Mouse (Mus musculus): Measurements from ENCODE around the gene Gm20458. TPM values are rescaled to one million over a fixed set of nuclear protein-coding genes. Genes with fewer than 3 reads are reported as not detected.

The Gm20458 gene
- polyA plus RNA-seq, 1 experiment from 2014 or later = 3.2 TPM

- DNase-seq (ENCODE audit: low spot score) (no peak), ATAC-seq (replicated peaks; ENCODE audit: low FRiP score) (0 out of 2 replicates have a peak, but pooled peaks have one; percentile 17)
- H3K9ac ChIP-seq (ENCODE audit: low read length) = peak within 1 kb of the TSS; percentile 73
- peaks cover 9% of the 10 kb centered on the region for H3K4me1 ChIP-seq (replicated peaks; ENCODE audit: control insufficient read depth, insufficient read depth, low read length)
- H3K27ac ChIP-seq (ENCODE audit: low read depth, low read length) = no peak within 1 kb of the TSS
- 6% methylated on average over 18 of the region's 18 CpGs for WGBS
- H3K4me2 ChIP-seq (ENCODE audit: low read depth, low read length, severe bottlenecking) = peak within 1 kb of the TSS; percentile 90
- no peaks in the 10 kb centered on the region for H3K9me3 ChIP-seq (ENCODE audit: control insufficient read depth, low read length)
- H3K36me3 ChIP-seq (ENCODE audit: control insufficient read depth, insufficient read depth, low read length) = no peaks in the 10 kb centered on the region
- H3K4me3 ChIP-seq (ENCODE audit: low read depth, low read length) = peak within 1 kb of the TSS; percentile 56
- H3K27me3 ChIP-seq (ENCODE audit: control insufficient read depth, insufficient read depth, low read length) = peaks cover 5% of the 10 kb centered on the region; the same call in 1 of the 2 replicates
Observed at GRCm38 (mm10) chr2:164443460-164444000, 17.2 kb upstream of the Gm20458 start, which contains the start of gene Sdc4. Gene Sdc4 (minus strand): TSS chr2:164443887.

GRCm38 (mm10) chr2:164444701-164445100 lies 16.1 kb upstream of the Gm20458 start:
- DNase-seq (ENCODE audit: low spot score) (no peak), ATAC-seq (replicated peaks; ENCODE audit: low FRiP score) (no peak)
- no peaks in the 10 kb centered on the region for H3K9me3 ChIP-seq (ENCODE audit: control insufficient read depth, low read length)
- no peak overlapping the region for H3K4me3 ChIP-seq (ENCODE audit: low read depth, low read length)
- 86% methylated on average over 2 of the region's 2 CpGs for WGBS
- H3K27me3 ChIP-seq (ENCODE audit: control insufficient read depth, insufficient read depth, low read length) = peaks cover 5% of the 10 kb centered on the region; the same call in 1 of the 2 replicates
- H3K9ac ChIP-seq (ENCODE audit: low read length) = no peak overlapping the region
- peaks cover 9% of the 10 kb centered on the region for H3K4me1 ChIP-seq (replicated peaks; ENCODE audit: control insufficient read depth, insufficient read depth, low read length)
- no peaks in the 10 kb centered on the region for H3K36me3 ChIP-seq (ENCODE audit: control insufficient read depth, insufficient read depth, low read length)
- H3K4me2 ChIP-seq (ENCODE audit: low read depth, low read length, severe bottlenecking) = no peak overlapping the region
- H3K27ac ChIP-seq (ENCODE audit: low read depth, low read length) = no peak overlapping the region

- Histone ChIP-seq H3K27me3 (ENCODE audit: control insufficient read depth, insufficient read depth, low read length) (peaks cover 5% of the 10 kb centered on the region; the same call in 1 of the 2 replicates), H3K4me3 (ENCODE audit: low read depth, low read length) (no peak overlapping the region), H3K4me1 (replicated peaks; ENCODE audit: control insufficient read depth, insufficient read depth, low read length) (peaks cover 9% of the 10 kb centered on the region), H3K27ac (ENCODE audit: low read depth, low read length) (no peak overlapping the region), H3K9me3 (ENCODE audit: control insufficient read depth, low read length) (no peaks in the 10 kb centered on the region), H3K36me3 (ENCODE audit: control insufficient read depth, insufficient read depth, low read length) (no peaks in the 10 kb centered on the region), H3K9ac (ENCODE audit: low read length) (no peak overlapping the region), H3K4me2 (ENCODE audit: low read depth, low read length, severe bottlenecking) (no peak overlapping the region)
- no peak for ATAC-seq (replicated peaks; ENCODE audit: low FRiP score)
- WGBS = 77% methylated on average over 3 of the region's 3 CpGs
- no peak for DNase-seq (ENCODE audit: low spot score)
Observed at GRCm38 (mm10) chr2:164445399-164446085, 15.2 kb upstream of the Gm20458 start.

GRCm38 (mm10) chr2:164446086-164446469 lies 14.7 kb upstream of the Gm20458 start:
- WGBS = 79% methylated on average over 3 of the region's 3 CpGs
- DNase-seq (ENCODE audit: low spot score) (no peak), ATAC-seq (replicated peaks; ENCODE audit: low FRiP score) (no peak)
- H3K9me3 ChIP-seq (ENCODE audit: control insufficient read depth, low read length) = no peaks in the 10 kb centered on the region
- no peak overlapping the region for H3K9ac ChIP-seq (ENCODE audit: low read length)
- no peak overlapping the region for H3K27ac ChIP-seq (ENCODE audit: low read depth, low read length)
- H3K4me2 ChIP-seq (ENCODE audit: low read depth, low read length, severe bottlenecking) = no peak overlapping the region
- H3K36me3 ChIP-seq (ENCODE audit: control insufficient read depth, insufficient read depth, low read length) = no peaks in the 10 kb centered on the region
- peaks cover 9% of the 10 kb centered on the region for H3K4me1 ChIP-seq (replicated peaks; ENCODE audit: control insufficient read depth, insufficient read depth, low read length)
- H3K27me3 ChIP-seq (ENCODE audit: control insufficient read depth, insufficient read depth, low read length) = peaks cover 4% of the 10 kb centered on the region; the same call in 1 of the 2 replicates
- no peak overlapping the region for H3K4me3 ChIP-seq (ENCODE audit: low read depth, low read length)

GRCm38 (mm10) chr2:164448140-164448539 lies 12.6 kb upstream of the Gm20458 start:
- no peak for DNase-seq (ENCODE audit: low spot score)
- H3K36me3 ChIP-seq (ENCODE audit: control insufficient read depth, insufficient read depth, low read length) = no peaks in the 10 kb centered on the region
- H3K27ac ChIP-seq (ENCODE audit: low read depth, low read length) = no peak overlapping the region
- ATAC-seq (replicated peaks; ENCODE audit: low FRiP score) = no peak
- H3K4me3 ChIP-seq (ENCODE audit: low read depth, low read length) = no peak overlapping the region
- H3K9ac ChIP-seq (ENCODE audit: low read length) = no peak overlapping the region
- peaks cover 6% of the 10 kb centered on the region for H3K4me1 ChIP-seq (replicated peaks; ENCODE audit: control insufficient read depth, insufficient read depth, low read length)
- peaks cover 2% of the 10 kb centered on the region; the same call in 1 of the 2 replicates for H3K27me3 ChIP-seq (ENCODE audit: control insufficient read depth, insufficient read depth, low read length)
- no peak overlapping the region for H3K4me2 ChIP-seq (ENCODE audit: low read depth, low read length, severe bottlenecking)
- no peaks in the 10 kb centered on the region for H3K9me3 ChIP-seq (ENCODE audit: control insufficient read depth, low read length)
- 95% methylated on average over 1 of the region's 1 CpGs for WGBS

GRCm38 (mm10) chr2:164448921-164449320 lies 11.8 kb upstream of the Gm20458 start:
- Histone ChIP-seq H3K9me3 (ENCODE audit: control insufficient read depth, low read length) (no peaks in the 10 kb centered on the region), H3K36me3 (ENCODE audit: control insufficient read depth, insufficient read depth, low read length) (no peaks in the 10 kb centered on the region), H3K4me3 (ENCODE audit: low read depth, low read length) (no peak overlapping the region), H3K27me3 (ENCODE audit: control insufficient read depth, insufficient read depth, low read length) (no peaks in the 10 kb centered on the region), H3K4me1 (replicated peaks; ENCODE audit: control insufficient read depth, insufficient read depth, low read length) (no peaks in the 10 kb centered on the region), H3K9ac (ENCODE audit: low read length) (no peak overlapping the region), H3K27ac (ENCODE audit: low read depth, low read length) (no peak overlapping the region), H3K4me2 (ENCODE audit: low read depth, low read length, severe bottlenecking) (no peak overlapping the region)
- ATAC-seq (replicated peaks; ENCODE audit: low FRiP score) = no peak
- DNase-seq (ENCODE audit: low spot score) = no peak
- 88% methylated on average over 5 of the region's 5 CpGs for WGBS

- 88% methylated on average over 14 of the region's 14 CpGs for WGBS
- Histone ChIP-seq H3K4me3 (ENCODE audit: low read depth, low read length) (no peak overlapping the region), H3K4me1 (replicated peaks; ENCODE audit: control insufficient read depth, insufficient read depth, low read length) (no peaks in the 10 kb centered on the region), H3K9me3 (ENCODE audit: control insufficient read depth, low read length) (no peaks in the 10 kb centered on the region), H3K27ac (ENCODE audit: low read depth, low read length) (no peak overlapping the region), H3K36me3 (ENCODE audit: control insufficient read depth, insufficient read depth, low read length) (no peaks in the 10 kb centered on the region), H3K27me3 (ENCODE audit: control insufficient read depth, insufficient read depth, low read length) (no peaks in the 10 kb centered on the region), H3K9ac (ENCODE audit: low read length) (no peak overlapping the region), H3K4me2 (ENCODE audit: low read depth, low read length, severe bottlenecking) (no peak overlapping the region)
- ATAC-seq (replicated peaks; ENCODE audit: low FRiP score) (no peak), DNase-seq (ENCODE audit: low spot score) (no peak)
Observed at GRCm38 (mm10) chr2:164449341-164450042, 11.3 kb upstream of the Gm20458 start.

GRCm38 (mm10) chr2:164452000-164452676 lies 8.6 kb upstream of the Gm20458 start:
- WGBS = 52% methylated on average over 12 of the region's 13 CpGs
- no peak for DNase-seq (ENCODE audit: low spot score)
- no peak overlapping the region for H3K9ac ChIP-seq (ENCODE audit: low read length)
- H3K4me2 ChIP-seq (ENCODE audit: low read depth, low read length, severe bottlenecking) = no peak overlapping the region
- H3K9me3 ChIP-seq (ENCODE audit: control insufficient read depth, low read length) = no peaks in the 10 kb centered on the region
- H3K4me3 ChIP-seq (ENCODE audit: low read depth, low read length) = no peak overlapping the region
- H3K4me1 ChIP-seq (replicated peaks; ENCODE audit: control insufficient read depth, insufficient read depth, low read length) = no peaks in the 10 kb centered on the region; the same call in 1 of the 2 replicates
- H3K27me3 ChIP-seq (ENCODE audit: control insufficient read depth, insufficient read depth, low read length) = no peaks in the 10 kb centered on the region
- H3K27ac ChIP-seq (ENCODE audit: low read depth, low read length) = no peak overlapping the region
- no peaks in the 10 kb centered on the region for H3K36me3 ChIP-seq (ENCODE audit: control insufficient read depth, insufficient read depth, low read length)
- no peak for ATAC-seq (replicated peaks; ENCODE audit: low FRiP score)

Measured in forebrain, embryonic 11.5 days (tissue).